9 mouse cellular contexts compared by ENCODE assay signal in the genomic region with DNA sequence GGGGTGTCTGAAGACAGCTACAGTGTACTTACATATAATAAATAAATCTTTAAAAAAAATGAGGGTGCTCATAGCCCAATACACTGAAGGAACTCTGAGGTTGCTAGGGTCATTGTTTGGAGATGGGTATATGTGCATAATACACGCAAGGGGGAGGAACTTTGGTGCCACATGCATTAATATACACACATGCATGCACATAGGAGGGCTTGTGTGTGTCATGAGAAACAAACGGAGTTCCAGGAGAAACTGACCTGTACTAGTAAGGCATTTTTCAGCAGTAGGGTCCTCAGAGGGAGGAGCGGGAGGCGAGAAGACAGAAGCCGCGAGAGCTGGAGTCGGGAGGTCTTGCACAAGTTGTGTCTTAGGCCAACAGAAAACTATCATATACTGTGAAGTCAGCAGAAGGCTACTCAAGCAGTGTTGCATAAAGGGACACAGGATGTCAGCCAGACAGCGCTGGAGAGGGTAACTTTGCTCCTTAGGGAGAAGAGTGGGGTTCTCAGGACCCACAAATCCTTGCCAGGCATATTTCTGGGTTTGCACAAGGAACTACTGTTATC. TPM values are rescaled to one million over a fixed set of nuclear protein-coding genes. Genes with fewer than 3 reads are reported as not detected.
DNase-seq lines count a peak whose midpoint lies in the region; ATAC-seq and TF ChIP-seq lines count a peak whose summit lies in the region.
"Had no signal": no experiment of that assay in that cellular context is flagged by ENCODE, and none has a peak within 500 bp of the region (broad histone marks: within the 10 kb centered on the region; RNA-seq: fewer than 3 reads in every experiment).

No protein-coding gene starts in this region.

- H3K4me3 ChIP-seq in layer of hippocampus, adult 2 months = peak overlapping the region; percentile 31; the same call in 1 of the 2 replicates
- H3K4me3 ChIP-seq in forebrain, postnatal 0 days (ENCODE audit: low read depth, low read length) = peak overlapping the region; percentile 7; the same call in 1 of the 2 replicates
- no peak overlapping the region for H3K4me3 ChIP-seq in liver, embryonic 14.5 days (ENCODE audit: insufficient read depth in 1 of 2, low read depth in 2 of 2, low read length in 2 of 2)
- 0 out of 2 replicates have a peak overlapping the region, but pooled peaks have one; percentile 2 for H3K4me3 ChIP-seq in neural tube, embryonic 15.5 days (replicated peaks)

- no peak for DNase-seq in layer of hippocampus, adult 2 months (ENCODE audit: low spot score in 2 of 2)
- DNase-seq in layer of hippocampus, adult 18-20 months (ENCODE audit: low spot score in 2 of 2) = no peak
- no peak for DNase-seq in forebrain, postnatal 0 days
- no peak for DNase-seq in liver, embryonic 14.5 days (ENCODE audit: low read depth in 3 of 3, low spot score in 3 of 3)
- DNase-seq in adrenal gland, postnatal 14 days = no peak
- DNase-seq in embryo, embryonic 10 days (ENCODE audit: low spot score) = no peak
- DNase-seq in adrenal gland, adult 8-10 months = no peak

- no peaks in the 10 kb centered on the region for H3K36me3 ChIP-seq in forebrain, postnatal 0 days (ENCODE audit: insufficient read depth)
- H3K36me3 ChIP-seq in liver, embryonic 14.5 days (replicated peaks; ENCODE audit: control insufficient read depth, insufficient read depth, low read depth) = no peaks in the 10 kb centered on the region
- H3K36me3 ChIP-seq in neural tube, embryonic 15.5 days = no peaks in the 10 kb centered on the region

- no peak for ATAC-seq in forebrain, postnatal 0 days
- peak; percentile 49; the same call in 1 of the 2 replicates for ATAC-seq in liver, embryonic 14.5 days (ENCODE audit: insufficient read depth)
- ATAC-seq in neural tube, embryonic 15.5 days (ENCODE audit: low FRiP score) = peak; percentile 29

- no peak for TF ChIP-seq EP300 in liver, embryonic 14.5 days (IDR thresholded peaks at IDR 0.05; ENCODE audit: low read depth)

- TF ChIP-seq CTCF in layer of hippocampus, adult 2 months (conservative IDR thresholded peaks at IDR 0.05) = no peak
- no peak for TF ChIP-seq CTCF in forebrain, postnatal 0 days (IDR thresholded peaks at IDR 0.05; ENCODE audit: low read depth)
- no peak for TF ChIP-seq CTCF in liver, embryonic 14.5 days (IDR thresholded peaks at IDR 0.05; ENCODE audit: low read depth)

- WGBS in forebrain, postnatal 0 days = 70% methylated on average over 8 of the region's 8 CpGs
- 52% methylated on average over 8 of the region's 8 CpGs for WGBS in liver, embryonic 14.5 days (ENCODE audit: insufficient replicate concordance)
- 75% methylated on average over 8 of the region's 8 CpGs for WGBS in neural tube, embryonic 15.5 days

- no peak overlapping the region for H3K9ac ChIP-seq in forebrain, postnatal 0 days
- H3K9ac ChIP-seq in liver, embryonic 14.5 days (replicated peaks) = no peak overlapping the region
- no peak overlapping the region for H3K9ac ChIP-seq in neural tube, embryonic 15.5 days (replicated peaks)

- no peak overlapping the region for H3K27ac ChIP-seq in layer of hippocampus, adult 2 months
- H3K27ac ChIP-seq in forebrain, postnatal 0 days (ENCODE audit: low read depth, low read length) = no peak overlapping the region
- H3K27ac ChIP-seq in liver, embryonic 14.5 days = no peak overlapping the region
- 0 out of 2 replicates have a peak overlapping the region, but pooled peaks have one; percentile 23 for H3K27ac ChIP-seq in neural tube, embryonic 15.5 days (replicated peaks)

- H3K27me3 ChIP-seq in forebrain, postnatal 0 days (ENCODE audit: insufficient read depth, low read length) = no peaks in the 10 kb centered on the region
- H3K27me3 ChIP-seq in liver, embryonic 14.5 days (ENCODE audit: control insufficient read depth, insufficient read depth, low read length) = no peaks in the 10 kb centered on the region
- no peaks in the 10 kb centered on the region for H3K27me3 ChIP-seq in neural tube, embryonic 15.5 days (replicated peaks)

- no peaks in the 10 kb centered on the region for H3K4me1 ChIP-seq in forebrain, postnatal 0 days (ENCODE audit: insufficient read depth)
- peaks cover 0 to 12% of the 10 kb centered on the region in 2 experiments; a peak in 3 of 4 replicates for H3K4me1 ChIP-seq in liver, embryonic 14.5 days (replicated peaks; ENCODE audit: control insufficient read depth in 2 of 2, insufficient read depth in 2 of 2, low read length in 1 of 2)
- H3K4me1 ChIP-seq in neural tube, embryonic 15.5 days = peaks cover 11% of the 10 kb centered on the region

- peak overlapping the region; percentile 37 for H3K4me2 ChIP-seq in forebrain, postnatal 0 days (ENCODE audit: low read depth)
- peak overlapping the region; percentile 38 for H3K4me2 ChIP-seq in liver, embryonic 14.5 days (ENCODE audit: low read depth)
- peak overlapping the region; percentile 54 for H3K4me2 ChIP-seq in neural tube, embryonic 15.5 days

- H3K9me3 ChIP-seq in forebrain, postnatal 0 days (ENCODE audit: low read length) = no peaks in the 10 kb centered on the region
- H3K9me3 ChIP-seq in liver, embryonic 14.5 days (ENCODE audit: control insufficient read depth, low read length) = no peaks in the 10 kb centered on the region
- H3K9me3 ChIP-seq in neural tube, embryonic 15.5 days (replicated peaks) = no peaks in the 10 kb centered on the region

RNA-seq across cellular contexts. Expression of a gene that starts 7.5 kb away (rescaled TPM):
- total RNA-seq in layer of hippocampus, adult 2 months (2021) = 10 to 100 TPM; 73.7 to 77.4 TPM
- total RNA-seq in layer of hippocampus, adult 18-20 months (2021) = 10 to 100 TPM; 77.2 to 78.3 TPM
- total RNA-seq in forebrain, postnatal 0 days (2014; rRNA removed) = 231 and 250 TPM in 2 replicates
- polyA plus RNA-seq in forebrain, postnatal 0 days (2015; fragmentation: Nextera tagmentation; extraction: Ambion mirVana) = 242 and 258 TPM in 2 replicates
- 25.6 and 26.2 TPM in 2 replicates for polyA plus RNA-seq in liver, embryonic 14.5 days (2012; rRNA removed)
- polyA plus RNA-seq in liver, embryonic 14.5 days (2014; fragmentation: Nextera tagmentation; extraction: Ambion mirVana) = 41.2 and 47.1 TPM in 2 replicates
- polyA plus RNA-seq in neural tube, embryonic 15.5 days (2015; fragmentation: Nextera tagmentation; extraction: Ambion mirVana) = 185 and 190 TPM in 2 replicates
- 41.4 and 41.9 TPM in 2 replicates for total RNA-seq in adrenal gland, postnatal 14 days (2021)
- total RNA-seq in adrenal gland, adult 8-10 months (2022) = 10 to 100 TPM; 43.9 to 54.3 (median 49.1) TPM

RNA-seq across cellular contexts. Expression of a gene that starts 34.6 kb away (rescaled TPM):
- total RNA-seq in layer of hippocampus, adult 2 months (2021) = 10 to 100 TPM; 83.5 to 90.4 TPM
- total RNA-seq in layer of hippocampus, adult 18-20 months (2021) = 10 to 100 TPM; 91.0 to 91.6 TPM
- total RNA-seq in forebrain, postnatal 0 days (2014; rRNA removed) = 22.9 and 435 TPM in 2 replicates
- 7.7 and 8.2 TPM in 2 replicates for polyA plus RNA-seq in forebrain, postnatal 0 days (2015; fragmentation: Nextera tagmentation; extraction: Ambion mirVana)
- 0.12 and 0.13 TPM in 2 replicates for polyA plus RNA-seq in liver, embryonic 14.5 days (2012; rRNA removed)
- polyA plus RNA-seq in liver, embryonic 14.5 days (2014; fragmentation: Nextera tagmentation; extraction: Ambion mirVana) = 0.13 TPM in 2 replicates
- 0.46 and 1.6 TPM in 2 replicates for polyA plus RNA-seq in neural tube, embryonic 15.5 days (2015; fragmentation: Nextera tagmentation; extraction: Ambion mirVana)
- total RNA-seq in adrenal gland, postnatal 14 days (2021) = 1.1 and 1.8 TPM in 2 replicates
- 1 to 10 TPM in 3 of 4 experiments, under 1 TPM in 1; 0.70 to 1.9 (median 1.5) TPM for total RNA-seq in adrenal gland, adult 8-10 months (2022)
- total RNA-seq: hematopoietic stem cell, adult 5-6 weeks had no signal

RNA-seq across cellular contexts. Expression of a gene that starts 35.6 kb away (rescaled TPM):
- 100 to 1,000 TPM; 114 to 119 TPM for total RNA-seq in layer of hippocampus, adult 2 months (2021)
- 10 to 100 TPM; 93.2 to 93.7 TPM for total RNA-seq in layer of hippocampus, adult 18-20 months (2021)
- total RNA-seq in forebrain, postnatal 0 days (2014; rRNA removed) = 110 and 116 TPM in 2 replicates
- polyA plus RNA-seq in forebrain, postnatal 0 days (2015; fragmentation: Nextera tagmentation; extraction: Ambion mirVana) = 69.1 and 89.7 TPM in 2 replicates
- 8.0 and 8.9 TPM in 2 replicates for polyA plus RNA-seq in liver, embryonic 14.5 days (2012; rRNA removed)
- polyA plus RNA-seq in liver, embryonic 14.5 days (2014; fragmentation: Nextera tagmentation; extraction: Ambion mirVana) = 3.6 and 4.0 TPM in 2 replicates
- polyA plus RNA-seq in neural tube, embryonic 15.5 days (2015; fragmentation: Nextera tagmentation; extraction: Ambion mirVana) = 95.7 and 111 TPM in 2 replicates
- total RNA-seq in adrenal gland, postnatal 14 days (2021) = 44.8 and 46.5 TPM in 2 replicates
- total RNA-seq in adrenal gland, adult 8-10 months (2022) = 10 to 100 TPM; 46.5 to 76.6 (median 51.2) TPM

RNA-seq across cellular contexts. Expression of a gene that starts 36.4 kb away (rescaled TPM):
- 1 to 10 TPM; 1.2 to 1.9 TPM for total RNA-seq in layer of hippocampus, adult 2 months (2021)
- 1 to 10 TPM; 1.6 to 2.2 TPM for total RNA-seq in layer of hippocampus, adult 18-20 months (2021)
- 0.52 and 1.5 TPM in 2 replicates for total RNA-seq in forebrain, postnatal 0 days (2014; rRNA removed)
- 0.58 and 0.85 TPM in 2 replicates for polyA plus RNA-seq in forebrain, postnatal 0 days (2015; fragmentation: Nextera tagmentation; extraction: Ambion mirVana)
- 0.01 TPM in 2 replicates for polyA plus RNA-seq in liver, embryonic 14.5 days (2012; rRNA removed)
- polyA plus RNA-seq in liver, embryonic 14.5 days (2014; fragmentation: Nextera tagmentation; extraction: Ambion mirVana) = 0.21 TPM in 1 of 2 replicates, not detected in the other
- polyA plus RNA-seq in neural tube, embryonic 15.5 days (2015; fragmentation: Nextera tagmentation; extraction: Ambion mirVana) = 0.73 and 0.97 TPM in 2 replicates
- total RNA-seq in adrenal gland, postnatal 14 days (2021) = 2.0 and 2.8 TPM in 2 replicates
- 1 to 10 TPM; 2.6 to 4.5 (median 3.8) TPM for total RNA-seq in adrenal gland, adult 8-10 months (2022)

Comparison
In these comparisons a context has a peak if more than half of its experiments do, and no peak if none do; other contexts are left out.
1. H3K4me3 ChIP-seq: peak in layer of hippocampus, adult 2 months (single experiment), forebrain, postnatal 0 days (single experiment) and neural tube, embryonic 15.5 days (single experiment); none in liver, embryonic 14.5 days (0 of 2).
2. Peak in every context shown above with its lines, with median percentiles within 50 percentile points of each other: H3K4me2 ChIP-seq.